Mouse (Mus musculus) ES-Bruce4 (cell line): Measurements from ENCODE around the gene Als2. TPM values are rescaled to one million over a fixed set of nuclear protein-coding genes. Genes with fewer than 3 reads are reported as not detected.

Experiments
- H3K27ac ChIP-seq: 2 replicates; pipeline ENCODE4 v1.5.1; 2012; ENCODE audit warnings: low read length, inconsistent platforms; ENCODE audit not compliant: insufficient read depth
- H3K27me3 ChIP-seq: 2 replicates; pipeline ENCODE4 v1.6.1; 2012; ENCODE audit warnings: mild to moderate bottlenecking, low read length, inconsistent platforms; ENCODE audit not compliant: control insufficient read depth, poor library complexity, insufficient read depth, severe bottlenecking
- H3K36me3 ChIP-seq: 2 replicates; pipeline ENCODE4 v1.6.1; 2012; ENCODE audit warnings: inconsistent platforms, mild to moderate bottlenecking, low read length, moderate library complexity; ENCODE audit not compliant: control insufficient read depth, poor library complexity, insufficient read depth, severe bottlenecking
- H3K4me1 ChIP-seq: one replicate; pipeline ENCODE4 v1.8.1; 2011; ENCODE audit warnings: low read length; ENCODE audit not compliant: control insufficient read depth, insufficient read depth
- H3K4me3 ChIP-seq: 2 replicates; pipeline ENCODE4 v1.5.1; 2011; ENCODE audit warnings: low read depth, mild to moderate bottlenecking, low read length
- H3K9ac ChIP-seq: 2 replicates; pipeline ENCODE4 v1.6.1; 2012; ENCODE audit warnings: low read depth, mild to moderate bottlenecking, inconsistent platforms; ENCODE audit not compliant: poor library complexity, severe bottlenecking
- H3K9me3 ChIP-seq: replicated peaks from 2 replicates; pipeline ENCODE4 v1.6.1; 2012; ENCODE audit warnings: mild to moderate bottlenecking, low read length, inconsistent platforms; ENCODE audit not compliant: control insufficient read depth, poor library complexity, insufficient read depth, severe bottlenecking
- CTCF ChIP-seq: IDR thresholded peaks from one replicate; pipeline ENCODE4 v1.8.1; 2011; ENCODE audit warnings: low read depth, low read length
- EP300 ChIP-seq: IDR thresholded peaks from 2 replicates; pipeline ENCODE4 v1.6.1; 2011; ENCODE audit warnings: low read depth, low read length; ENCODE audit not compliant: insufficient read depth
- POLR2A ChIP-seq: IDR thresholded peaks from one replicate; pipeline ENCODE4 v1.8.1; 2011; ENCODE audit warnings: low read length; ENCODE audit not compliant: insufficient read depth
- polyA plus RNA-seq: library from polyadenylated mRNA; stranded (reverse); fragments of >200 nt; gene quantifications from 2 replicates; pipeline ENCODE4 v1.2.4, GENCODE M21; 2011; ENCODE audit warnings: low read depth; ENCODE audit not compliant: missing spikeins, insufficient read depth, insufficient read length

Gene Als2
- 25.0 and 28.2 TPM in 2 replicates for polyA plus RNA-seq

DNA sequence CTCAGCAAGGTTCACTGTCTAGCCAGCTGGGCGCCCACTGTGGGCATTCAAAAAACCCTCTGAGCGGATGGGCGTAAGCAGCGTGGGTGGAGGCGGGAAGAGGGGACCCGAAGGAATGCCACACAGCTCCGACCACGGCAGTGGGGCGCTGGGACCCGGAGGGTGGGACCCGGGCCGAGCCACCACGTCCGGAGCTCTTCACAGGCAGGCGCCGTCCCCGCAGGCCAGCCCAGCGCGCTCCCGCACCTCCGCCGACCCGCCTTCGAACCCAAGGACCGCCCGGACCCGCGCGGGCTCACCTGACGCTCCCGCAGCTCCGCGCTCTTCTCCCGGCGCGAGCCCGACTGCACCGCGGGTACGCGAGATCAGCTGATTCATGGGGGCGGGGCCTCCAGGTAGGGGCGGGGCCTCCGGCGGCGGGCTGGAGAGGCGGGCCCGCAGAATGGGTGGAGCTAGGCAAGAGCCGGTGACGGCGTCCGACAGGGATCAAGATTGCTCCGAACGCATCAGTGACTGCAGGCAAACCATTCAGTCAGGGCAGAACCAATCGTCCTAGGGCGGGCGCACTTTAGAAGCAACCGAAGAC is at the start of gene Als2:
TSS of gene Als2 (minus strand) at position 376 of the 586 bp plus-strand sequence.
- Histone ChIP-seq H3K36me3 (no peaks in the 10 kb centered on the region), H3K4me3 (peak within 1 kb of the TSS; percentile 95), H3K27ac (peak within 1 kb of the TSS; percentile 18; the same call in 1 of the 2 replicates), H3K27me3 (no peaks in the 10 kb centered on the region), H3K9me3 (no peaks in the 10 kb centered on the region), H3K4me1 (no peaks in the 10 kb centered on the region), H3K9ac (peak within 1 kb of the TSS; percentile 93)
- TF ChIP-seq EP300 (peak; percentile 56; the same call in 1 of the 2 replicates), POLR2A (no peak)

GRCm38 (mm10) chr1:59286316-59286850 is 49.4 kb upstream of the Als2 start:
- H3K4me1 ChIP-seq: no peaks in the 10 kb centered on the region
- H3K27me3 ChIP-seq: no peaks in the 10 kb centered on the region
- H3K36me3 ChIP-seq: no peaks in the 10 kb centered on the region
- H3K9ac ChIP-seq: no peak overlapping the region
- no peak overlapping the region for H3K4me3 ChIP-seq
- H3K27ac ChIP-seq: no peak overlapping the region
- TF ChIP-seq POLR2A: no peak
- peak; percentile 48 for TF ChIP-seq CTCF
- no peaks in the 10 kb centered on the region for H3K9me3 ChIP-seq

GRCm38 (mm10) chr1:59285880-59286279 is 48.8 kb upstream of the Als2 start:
- Histone ChIP-seq H3K27ac (no peak overlapping the region), H3K9me3 (no peaks in the 10 kb centered on the region), H3K36me3 (no peaks in the 10 kb centered on the region), H3K27me3 (no peaks in the 10 kb centered on the region), H3K4me1 (no peaks in the 10 kb centered on the region), H3K9ac (no peak overlapping the region), H3K4me3 (no peak overlapping the region)
- TF ChIP-seq CTCF: no peak

DNA sequence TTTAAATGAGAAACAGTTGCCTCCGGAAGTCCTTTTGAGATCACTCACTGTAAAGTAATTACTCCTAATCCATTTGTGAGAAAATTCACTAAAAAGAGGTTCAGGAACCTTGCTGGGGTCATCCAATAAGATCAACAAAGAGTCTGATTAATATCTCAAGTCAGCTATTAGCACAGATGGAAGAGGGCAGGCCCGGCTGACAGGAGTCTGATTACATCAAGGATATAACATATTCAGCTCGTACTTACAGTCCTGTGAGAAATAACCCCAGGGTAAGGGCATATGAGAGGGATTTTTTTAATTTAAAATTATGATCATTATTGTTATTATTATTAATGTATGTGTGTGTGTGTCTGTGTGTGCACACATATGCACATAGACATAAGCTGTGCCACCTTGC is 35.2 kb upstream of the Als2 start:
- Histone ChIP-seq H3K9ac (no peak overlapping the region), H3K36me3 (no peaks in the 10 kb centered on the region), H3K9me3 (no peaks in the 10 kb centered on the region), H3K27me3 (no peaks in the 10 kb centered on the region), H3K4me1 (no peaks in the 10 kb centered on the region), H3K27ac (no peak overlapping the region), H3K4me3 (no peak overlapping the region)
- no peak for TF ChIP-seq POLR2A
- no peak for TF ChIP-seq EP300
- TF ChIP-seq CTCF: no peak

- H3K9me3 ChIP-seq: no peaks in the 10 kb centered on the region
- no peak overlapping the region for H3K4me3 ChIP-seq
- no peak overlapping the region for H3K27ac ChIP-seq
Measured at GRCm38 (mm10) chr1:59269951-59270689, 33.1 kb upstream of the Als2 start.

GRCm38 (mm10) chr1:59269466-59269865 is 32.4 kb upstream of the Als2 start:
- Histone ChIP-seq H3K27ac (no peak overlapping the region), H3K4me1 (no peaks in the 10 kb centered on the region), H3K9me3 (no peaks in the 10 kb centered on the region), H3K36me3 (no peaks in the 10 kb centered on the region), H3K9ac (no peak overlapping the region), H3K27me3 (no peaks in the 10 kb centered on the region), H3K4me3 (no peak overlapping the region)
- no peak for TF ChIP-seq CTCF

More at GRCm38 (mm10) chr1:59269951-59270689, 33.1 kb upstream of the Als2 start:
- no peak for TF ChIP-seq EP300
- no peak for TF ChIP-seq CTCF
- TF ChIP-seq POLR2A: no peak
- Histone ChIP-seq H3K27me3 (no peaks in the 10 kb centered on the region), H3K36me3 (no peaks in the 10 kb centered on the region), H3K9ac (no peak overlapping the region), H3K4me1 (no peaks in the 10 kb centered on the region)
